Mouse (Mus musculus) CH12.LX (cell line): Measurements from ENCODE around the gene Dab2. TPM values are rescaled to one million over a fixed set of nuclear protein-coding genes. Genes with fewer than 3 reads are reported as not detected.

Source experiments
- DNase-seq: peaks from one replicate; pipeline ENCODE4 v3.0.0-alpha.2; 2013; ENCODE audit errors: extremely low read depth
- H3K27ac ChIP-seq: 2 replicates; pipeline ENCODE4 v1.5.1; 2012; ENCODE audit warnings: low read depth, mild to moderate bottlenecking, control low read depth, moderate library complexity; ENCODE audit not compliant: insufficient read depth
- H3K27me3 ChIP-seq: replicated peaks from 2 replicates; pipeline ENCODE3; 2012; ENCODE audit warnings: inconsistent platforms
- H3K36me3 ChIP-seq, 2 experiments: replicated peaks in 1 of 2; 2 replicates each; pipeline versions ENCODE3 to v1.6.1; 2012; ENCODE audit warnings: inconsistent platforms in 1 of 2, low read length in 1 of 2, mild to moderate bottlenecking in 1 of 2, mixed read lengths in 1 of 2, moderate library complexity in 1 of 2; ENCODE audit not compliant: control insufficient read depth in 1 of 2, insufficient read depth in 1 of 2
- H3K4me1 ChIP-seq, 2 experiments: 2 replicates each; pipeline ENCODE4 v1.6.1; 2012; ENCODE audit warnings: inconsistent platforms in 1 of 2, moderate library complexity in 1 of 2; ENCODE audit not compliant: insufficient read depth in 2 of 2, control insufficient read depth in 1 of 2
- H3K4me2 ChIP-seq: 2 replicates; pipeline ENCODE4 v1.6.1; 2012; ENCODE audit warnings: low read depth, mild to moderate bottlenecking, control low read depth; ENCODE audit not compliant: poor library complexity, insufficient read depth, severe bottlenecking
- H3K4me3 ChIP-seq, 3 experiments: fragments of 150-350 bp in 1 of 3; sonication (generic) in 1 of 3; replicated peaks in 1 of 3; 2 replicates each; pipeline versions ENCODE3 to v1.5.1; 2011 to 2012; ENCODE audit warnings: low read depth in 2 of 3, low read length in 2 of 3, mild to moderate bottlenecking in 2 of 3, moderate library complexity in 2 of 3, control low read depth in 1 of 3, improper control_type of control experiment in 1 of 3, inconsistent platforms in 1 of 3, mixed read lengths in 1 of 3; ENCODE audit not compliant: poor library complexity in 1 of 3
- H3K79me2 ChIP-seq: replicated peaks from 2 replicates; pipeline ENCODE4 v1.6.1; 2012; ENCODE audit warnings: mild to moderate bottlenecking, moderate library complexity; ENCODE audit not compliant: control insufficient read depth, poor library complexity, insufficient read depth, severe bottlenecking; ENCODE audit errors: extremely low read depth
- H3K9ac ChIP-seq: 2 replicates; pipeline ENCODE4 v1.6.1; 2012; ENCODE audit warnings: low read depth, mild to moderate bottlenecking, control low read depth, moderate library complexity; ENCODE audit not compliant: insufficient read depth
- H3K9me3 ChIP-seq: replicated peaks from 2 replicates; pipeline ENCODE3; 2012; ENCODE audit warnings: low read length, inconsistent platforms, mixed read lengths
- BHLHE40 ChIP-seq: IDR thresholded peaks from 2 replicates; pipeline ENCODE4 v1.6.1; 2011; ENCODE audit warnings: mild to moderate bottlenecking, low read depth, low read length, improper control_type of control experiment
- CHD1 ChIP-seq: IDR thresholded peaks from 2 replicates; pipeline ENCODE4 v1.6.1; 2012; ENCODE audit warnings: low read depth, low read length, improper control_type of control experiment, inconsistent platforms
- CHD2 ChIP-seq: IDR thresholded peaks from 2 replicates; pipeline ENCODE4 v1.6.1; 2011; ENCODE audit warnings: low read length, improper control_type of control experiment
- CTCF ChIP-seq, 2 experiments: IDR thresholded peaks in 1 of 2; conservative IDR thresholded peaks in 1 of 2; 2 replicates each; pipeline ENCODE4 v1.5.1; 2011 to 2012; ENCODE audit warnings: low read depth in 2 of 2, low read length in 2 of 2, improper control_type of control experiment in 1 of 2, inconsistent platforms in 1 of 2, mild to moderate bottlenecking in 1 of 2, moderate library complexity in 1 of 2
- E2F4 ChIP-seq: IDR thresholded peaks from 2 replicates; pipeline ENCODE4 v1.6.1; 2011; ENCODE audit warnings: low read depth, low read length, improper control_type of control experiment; ENCODE audit not compliant: insufficient replicate concordance
- ELF1 ChIP-seq: IDR thresholded peaks from 2 replicates; pipeline ENCODE4 v1.6.1; 2014; ENCODE audit warnings: low read depth, mild to moderate bottlenecking, inconsistent platforms, low read length, improper control_type of control experiment
- EP300 ChIP-seq: IDR thresholded peaks from 2 replicates; pipeline ENCODE4 v1.6.1; 2011; ENCODE audit warnings: low read length, improper control_type of control experiment
- HCFC1 ChIP-seq: IDR thresholded peaks from 2 replicates; pipeline ENCODE4 v1.6.1; 2012; ENCODE audit warnings: low read depth, mild to moderate bottlenecking, inconsistent platforms, low read length, improper control_type of control experiment
- IRF4 ChIP-seq: IDR thresholded peaks from 2 replicates; pipeline ENCODE4 v1.6.1; 2014; ENCODE audit warnings: low read depth, mild to moderate bottlenecking, inconsistent platforms, low read length, improper control_type of control experiment
- JUND ChIP-seq: conservative IDR thresholded peaks from 2 replicates; pipeline ENCODE4 v1.6.1; 2011; ENCODE audit warnings: low read depth, low read length, improper control_type of control experiment
- MAFK ChIP-seq: IDR thresholded peaks from 2 replicates; pipeline ENCODE4 v1.6.1; 2011; ENCODE audit warnings: low read length, improper control_type of control experiment; ENCODE audit not compliant: insufficient replicate concordance
- MAX ChIP-seq: IDR thresholded peaks from 2 replicates; pipeline ENCODE4 v1.6.1; 2011; ENCODE audit warnings: low read length, improper control_type of control experiment
- MEF2A ChIP-seq: IDR thresholded peaks from 2 replicates; pipeline ENCODE4 v1.6.1; 2014; ENCODE audit warnings: low read depth, mild to moderate bottlenecking, inconsistent platforms, low read length, improper control_type of control experiment, borderline replicate concordance
- POLR2A ChIP-seq: IDR thresholded peaks from 2 replicates; pipeline ENCODE4 v1.6.1; 2011; ENCODE audit warnings: low read depth, mild to moderate bottlenecking, improper control_type of control experiment, low read length
- RAD21 ChIP-seq: IDR thresholded peaks from 2 replicates; pipeline ENCODE4 v1.6.1; 2011; ENCODE audit warnings: low read depth, mild to moderate bottlenecking, low read length, improper control_type of control experiment, moderate library complexity
- RCOR1 ChIP-seq: conservative IDR thresholded peaks from 2 replicates; pipeline ENCODE4 v1.6.1; 2012; ENCODE audit warnings: low read depth, mild to moderate bottlenecking, inconsistent platforms, low read length, improper control_type of control experiment
- SMC3 ChIP-seq: IDR thresholded peaks from 2 replicates; pipeline ENCODE4 v1.6.1; 2011; ENCODE audit warnings: low read depth, low read length, improper control_type of control experiment
- TBP ChIP-seq: conservative IDR thresholded peaks from 2 replicates; pipeline ENCODE4 v1.6.1; 2011; ENCODE audit warnings: low read depth, low read length, improper control_type of control experiment
- TCF12 ChIP-seq: IDR thresholded peaks from 2 replicates; pipeline ENCODE4 v1.6.1; 2014; ENCODE audit warnings: low read depth, mild to moderate bottlenecking, inconsistent platforms, low read length, improper control_type of control experiment
- UBTF ChIP-seq: IDR thresholded peaks from 2 replicates; pipeline ENCODE4 v1.6.1; 2012; ENCODE audit warnings: low read depth, mild to moderate bottlenecking, inconsistent platforms, low read length, improper control_type of control experiment, moderate library complexity
- USF2 ChIP-seq: conservative IDR thresholded peaks from 2 replicates; pipeline ENCODE4 v1.6.1; 2011; ENCODE audit warnings: low read depth, low read length, improper control_type of control experiment
- ZC3H11A ChIP-seq: IDR thresholded peaks from 2 replicates; pipeline ENCODE4 v1.6.1; 2012; ENCODE audit warnings: low read depth, mild to moderate bottlenecking, inconsistent platforms, low read length, improper control_type of control experiment
- ZKSCAN1 ChIP-seq: IDR thresholded peaks from 2 replicates; pipeline ENCODE4 v1.6.1; 2012; ENCODE audit warnings: low read depth, inconsistent platforms, low read length, improper control_type of control experiment, borderline replicate concordance
- ZMIZ1 ChIP-seq: IDR thresholded peaks from 2 replicates; pipeline ENCODE4 v1.6.1; 2012; ENCODE audit warnings: low read depth, mild to moderate bottlenecking, inconsistent platforms, low read length, improper control_type of control experiment
- ZNF384 ChIP-seq: IDR thresholded peaks from 2 replicates; pipeline ENCODE4 v1.6.1; 2012; ENCODE audit warnings: low read depth, low read length, improper control_type of control experiment, inconsistent platforms
- dilution Hi-C: fragments of 300-500 bp; cut with MboI; formaldehyde crosslinking; loops from 2 replicates; pipeline ENCODE4 v1.14.3; 2020; ENCODE audit warnings: low sequenced_read_pairs; ENCODE audit not compliant: extremely low pct_unique_long_range_greater_than_20kb, extremely low pct_ligation_motif_present
- in situ Hi-C: fragments of 300-500 bp; cut with MboI; formaldehyde crosslinking; loops from 3 replicates; pipeline ENCODE4 v1.14.3; 2019; ENCODE audit warnings: low sequenced_read_pairs, low pct_ligation_motif_present, low pct_unique_long_range_greater_than_20kb, mixed read lengths
- polyA plus RNA-seq: library from polyadenylated mRNA; unstranded; fragments of >175 nt; gene quantifications from 2 replicates; pipeline ENCODE4 v1.2.1, GENCODE M21; 2012; ENCODE audit warnings: low read depth; ENCODE audit not compliant: insufficient read length
- total RNA-seq, 2 experiments: library from RNA; depleted of rRNA; stranded (reverse); fragments of 300-350 nt in 1 of 2; fragments of >200 nt in 1 of 2; gene quantifications; 2 replicates each; pipeline ENCODE4 v1.2.3; 2012 to 2014

Gene Dab2
- total and polyA plus RNA-seq, 3 experiments: 0.17 TPM; not detected in 1

GRCm38 (mm10) chr15:6435773-6436172 lies 136.2 kb downstream of the Dab2 start:
- DNase-seq: peak; percentile 54
- Histone ChIP-seq H3K27me3 (no peaks in the 10 kb centered on the region), H3K79me2 (no peaks in the 10 kb centered on the region), H3K4me2 (no peak overlapping the region), H3K9ac (no peak overlapping the region), H3K36me3 (no peaks in the 10 kb centered on the region), H3K27ac (no peak overlapping the region), H3K4me1 (no peaks in the 10 kb centered on the region), H3K4me3 (no peak overlapping the region), H3K9me3 (no peaks in the 10 kb centered on the region)
- dilution Hi-C loops (no loop called here), in situ Hi-C loops (loop anchor here (25.0 kb wide), 1 partner anchor 198 kb away; no protein-coding TSS in a partner anchor)
- no peak for TF ChIP-seq ZMIZ1
- TF ChIP-seq CHD2: no peak
- peak; percentile 78 for TF ChIP-seq SMC3
- TF ChIP-seq JUND: no peak
- TF ChIP-seq ZC3H11A: peak; percentile 26
- TF ChIP-seq ELF1: no peak
- TF ChIP-seq MAX: no peak
- TF ChIP-seq HCFC1: no peak
- TF ChIP-seq CTCF (conservative IDR thresholded peaks at IDR 0.05 in 1 of 2, IDR thresholded peaks at IDR 0.05 in 1 of 2; ENCODE audit: low read depth in 2 of 2, low read length in 2 of 2): peak; percentile 19 to 86; a peak in 2 of 4 replicates
- no peak for TF ChIP-seq UBTF
- no peak for TF ChIP-seq ZKSCAN1
- peak; percentile 85 for TF ChIP-seq RAD21
- TF ChIP-seq MAFK: no peak
- no peak for TF ChIP-seq CHD1
- TF ChIP-seq TBP: no peak
- TF ChIP-seq RCOR1: no peak

- no peaks in the 10 kb centered on the region for H3K36me3 ChIP-seq
- no peak overlapping the region for H3K27ac ChIP-seq
- no peaks in the 10 kb centered on the region for H3K4me1 ChIP-seq
- dilution Hi-C loops: no loop called here
- H3K79me2 ChIP-seq: no peaks in the 10 kb centered on the region
- H3K4me3 ChIP-seq: no peak overlapping the region
- DNase-seq: no peak
- no peaks in the 10 kb centered on the region for H3K27me3 ChIP-seq
- no peak for TF ChIP-seq MEF2A
- no peak for TF ChIP-seq SMC3
- no peak for TF ChIP-seq E2F4
- TF ChIP-seq POLR2A: no peak
- TF ChIP-seq IRF4: no peak
- TF ChIP-seq JUND: no peak
- no peak for TF ChIP-seq ZC3H11A
- TF ChIP-seq ZKSCAN1: no peak
- no peak for TF ChIP-seq TCF12
- no peak for TF ChIP-seq ZNF384
- no peak for TF ChIP-seq USF2
- no peak for TF ChIP-seq BHLHE40
- no peak for TF ChIP-seq RCOR1
- TF ChIP-seq EP300: no peak
- H3K9me3 ChIP-seq: no peaks in the 10 kb centered on the region
- no peak overlapping the region for H3K4me2 ChIP-seq
- no peak overlapping the region for H3K9ac ChIP-seq
- in situ Hi-C loops: loop anchor here (25.0 kb wide), 1 partner anchor 201 kb away; no protein-coding TSS in a partner anchor
These were observed 139.1 kb downstream of the Dab2 start for GRCm38 (mm10) chr15:6438685-6439084.
